Mouse (Mus musculus) kidney, postnatal 36 days (tissue): ENCODE data around the gene Gata2.
"Not testable (repeated sequence)": the region's sequence is repeated elsewhere in the genome, so short reads cannot be mapped to it uniquely, and the experiment has no call there.

Experiments
- DNase-seq, 2 experiments: peaks; one replicate each; pipeline ENCODE4 v3.0.0; 2021 to 2022; ENCODE audit warnings: mixed read lengths in 2 of 2

Gata2 gene

DNA sequence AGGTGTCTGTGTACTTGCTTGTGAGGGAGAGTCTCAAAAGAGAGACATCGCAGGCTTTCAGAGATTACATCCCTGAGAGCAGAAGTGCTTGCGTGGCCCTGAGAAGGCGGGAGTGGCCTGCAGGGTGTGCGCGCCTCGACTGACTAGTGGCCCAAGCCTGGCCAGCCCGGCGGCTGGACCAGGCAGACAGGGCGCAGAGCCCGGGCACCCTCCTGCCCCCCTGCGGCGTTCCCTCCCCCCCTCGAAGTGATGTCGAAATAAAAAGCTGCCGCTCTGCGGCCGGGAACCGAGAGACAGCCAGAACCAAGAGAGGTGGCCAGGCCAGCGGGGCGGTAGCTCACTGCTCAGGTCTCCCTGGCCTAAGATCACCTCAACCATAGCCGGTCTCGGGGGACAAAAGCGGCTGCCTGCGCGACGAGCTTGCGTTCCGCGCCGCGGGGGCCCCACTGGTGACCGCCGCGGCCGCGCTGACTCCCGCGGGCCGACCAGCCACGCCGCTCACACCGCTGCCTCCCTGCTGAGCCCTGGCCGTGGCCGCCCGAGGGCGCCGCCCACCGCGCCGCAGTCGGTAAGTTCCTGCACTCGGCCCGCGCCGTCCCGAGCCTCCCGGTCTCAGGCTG lies at the start of gene Gata2:
TSS of gene Gata2 (plus strand) at position 459 of the 620 bp plus-strand sequence.
- peak; percentile 51 to 79 for DNase-seq

DNA sequence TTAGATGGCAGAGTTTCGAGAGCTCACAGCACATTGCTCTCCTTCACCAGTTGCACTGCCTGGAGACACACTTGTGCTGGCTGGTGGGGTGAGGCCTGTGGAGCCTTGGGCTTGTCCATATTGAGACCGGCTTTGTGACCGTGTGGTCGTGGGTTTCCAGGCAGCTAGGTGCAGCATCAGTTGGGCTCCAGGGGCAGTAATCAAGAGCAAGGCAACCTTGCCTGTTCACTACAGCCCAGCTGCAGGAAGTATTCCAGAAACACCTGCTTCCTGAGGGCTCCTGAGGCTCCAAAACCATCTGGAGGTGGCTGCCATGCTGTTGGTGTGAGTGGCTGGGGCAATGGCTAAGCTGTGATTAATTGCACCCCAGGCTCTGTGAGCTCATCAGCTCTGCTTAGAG lies 47.9 kb upstream of the Gata2 start:
- no peak for DNase-seq

DNA sequence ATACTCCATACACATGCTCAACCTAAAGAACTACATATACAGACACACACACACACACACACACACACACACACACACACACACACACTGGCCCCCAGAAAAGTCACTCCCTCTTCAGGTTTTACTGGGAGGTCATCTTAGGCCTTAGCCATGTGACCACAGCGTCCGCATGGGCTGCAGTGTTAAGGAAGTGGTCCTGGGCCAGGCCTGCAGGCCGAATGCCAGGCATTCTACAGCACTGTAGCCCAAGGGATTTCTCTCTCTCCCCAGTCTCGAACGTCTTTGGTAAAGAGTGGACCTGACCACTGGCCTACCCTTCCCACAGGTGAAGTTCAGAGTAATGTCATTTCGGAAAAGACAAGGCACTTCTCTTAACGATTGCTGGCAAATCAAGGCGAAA lies 47.1 kb upstream of the Gata2 start:
- peak in 1 of 2 experiments; percentile 37 for DNase-seq

DNA sequence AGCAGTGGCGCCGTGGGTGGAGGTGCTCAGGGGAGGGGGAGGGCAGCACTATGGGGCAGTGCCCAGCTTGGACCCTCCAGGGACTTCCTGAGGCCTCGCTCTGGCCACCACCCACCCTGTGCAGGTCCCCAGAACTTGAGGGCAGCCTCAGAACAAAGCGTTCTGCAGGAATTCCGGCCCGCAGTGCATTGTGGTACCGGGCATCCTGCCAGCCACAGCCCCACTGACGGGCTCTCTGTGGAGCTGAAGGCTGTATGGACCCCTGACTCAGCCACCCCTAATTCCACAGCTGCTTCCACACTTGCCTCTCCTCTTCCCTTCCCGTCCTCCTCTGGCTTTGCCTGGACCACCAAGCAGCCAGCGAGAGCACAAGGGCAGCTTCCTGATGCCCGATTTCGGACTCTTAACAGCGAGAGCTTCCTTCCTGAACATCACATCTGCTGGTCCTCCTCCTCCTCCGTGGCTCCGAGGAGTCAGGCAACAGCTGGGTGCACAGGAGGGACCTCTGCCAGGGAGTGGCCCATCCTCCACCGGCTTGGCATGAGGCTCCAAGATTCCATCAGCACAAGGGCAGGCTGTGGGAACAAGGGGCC lies 46.2 kb upstream of the Gata2 start:
- peak; percentile 76 for DNase-seq

DNA sequence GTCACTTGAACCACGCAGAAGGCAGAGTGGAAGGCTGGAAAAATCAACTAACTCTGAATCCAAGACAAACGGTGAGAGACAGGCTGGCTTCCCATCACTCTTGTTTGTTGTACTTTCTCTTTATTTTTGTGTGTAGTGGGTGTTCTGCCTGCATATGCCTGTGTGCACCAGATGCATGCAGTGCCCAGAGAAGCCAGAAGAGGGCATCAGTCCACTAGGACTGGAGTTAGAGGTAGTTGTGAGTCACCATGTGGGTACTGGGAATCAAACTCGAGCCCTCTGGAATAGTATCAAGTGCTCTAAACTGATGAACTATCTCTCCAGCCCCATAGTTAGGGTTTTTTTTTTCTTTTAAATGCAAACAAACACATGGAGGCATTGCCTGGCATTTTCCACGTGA lies 42.4 kb upstream of the Gata2 start:
- DNase-seq = peak in 1 of 2 experiments; percentile 18

DNA sequence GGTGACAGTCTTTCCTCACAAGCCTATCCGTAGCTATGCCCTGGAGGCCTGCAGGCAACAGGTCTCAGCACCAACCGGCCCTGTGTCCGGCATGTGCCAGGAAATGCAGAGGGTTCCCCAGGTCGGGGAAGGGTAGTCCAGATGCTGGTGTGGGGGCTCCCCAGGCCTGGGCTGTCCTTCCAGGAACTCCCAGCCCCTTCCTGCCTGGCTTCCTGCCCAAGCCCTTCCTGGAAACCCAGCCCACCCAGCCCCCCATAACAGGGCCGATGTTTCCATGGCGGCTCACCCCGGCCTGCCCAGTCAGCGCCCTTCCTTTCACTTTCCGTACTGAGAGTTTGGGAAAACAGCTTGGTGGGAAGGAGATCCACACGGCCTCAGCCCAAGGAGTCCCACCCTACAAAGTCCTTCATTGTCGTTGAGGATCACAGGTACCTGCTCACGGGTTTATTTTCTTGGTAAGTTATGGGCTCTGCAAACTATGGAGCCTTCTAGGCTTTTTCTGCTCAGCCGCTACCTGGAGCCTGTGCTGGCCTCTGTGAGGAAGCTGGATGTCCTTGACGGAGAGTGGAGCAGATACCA lies 41.5 kb upstream of the Gata2 start:
- peak; percentile 75 to 79 for DNase-seq

DNA sequence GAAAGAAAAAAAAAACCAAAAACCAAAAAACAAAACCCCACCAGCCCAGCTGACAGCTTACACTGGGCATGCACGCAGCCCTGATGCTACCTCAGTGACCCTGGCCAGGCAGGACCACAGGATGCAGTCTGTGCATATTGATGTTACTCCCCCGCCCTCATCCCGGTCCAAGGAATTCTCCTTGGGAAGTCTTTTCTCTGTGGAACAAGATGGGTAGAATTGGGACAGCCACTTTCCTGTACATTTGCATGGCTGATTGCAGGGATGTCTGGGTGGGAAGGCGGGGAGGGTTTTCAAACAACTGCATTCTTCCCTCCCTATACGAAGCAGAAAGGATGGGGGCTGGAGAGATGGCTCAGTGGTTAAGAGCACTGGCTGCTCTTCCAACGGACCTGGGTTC lies 40.7 kb upstream of the Gata2 start:
- no peak for DNase-seq

DNA sequence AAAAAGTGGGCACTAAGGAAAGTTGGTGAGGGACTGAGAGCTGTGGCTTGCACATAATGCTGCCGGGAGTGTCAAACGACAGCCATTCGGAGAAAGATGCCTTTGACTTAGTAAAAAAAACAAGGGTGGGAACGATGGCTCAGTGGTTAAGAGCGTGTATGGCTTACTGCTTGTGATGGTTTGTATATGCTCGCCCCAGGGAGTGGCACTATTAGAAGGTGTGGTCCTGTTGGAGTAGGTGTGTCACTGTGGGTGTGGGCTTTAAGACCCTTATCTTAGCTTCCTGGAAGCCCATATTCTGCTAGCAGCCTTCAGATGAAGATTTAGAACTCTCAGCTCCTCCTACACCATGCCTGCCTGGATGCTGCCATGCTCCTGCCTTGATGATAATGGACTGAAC lies 38.1 kb upstream of the Gata2 start:
- DNase-seq = not testable (repeated sequence)

DNA sequence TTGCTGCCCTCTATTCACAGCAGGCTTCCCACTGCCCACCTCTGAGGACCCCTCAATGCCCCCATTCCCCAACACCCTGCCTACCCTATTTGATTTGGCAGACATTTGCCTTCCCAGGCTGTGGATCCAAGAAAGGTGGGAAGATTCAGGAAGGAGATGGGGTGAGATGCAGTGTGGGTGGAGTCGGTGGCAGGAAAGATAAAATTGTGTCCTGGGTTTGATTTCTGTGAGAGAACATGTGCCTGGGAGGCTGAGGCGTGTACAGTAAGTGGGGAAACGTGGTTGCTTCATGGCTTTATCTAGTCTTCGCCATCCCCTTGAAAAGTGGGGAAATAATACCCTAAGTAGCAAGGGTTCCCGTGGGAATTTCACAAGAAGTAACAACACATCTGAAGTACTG lies 34.9 kb upstream of the Gata2 start:
- no peak for DNase-seq

DNA sequence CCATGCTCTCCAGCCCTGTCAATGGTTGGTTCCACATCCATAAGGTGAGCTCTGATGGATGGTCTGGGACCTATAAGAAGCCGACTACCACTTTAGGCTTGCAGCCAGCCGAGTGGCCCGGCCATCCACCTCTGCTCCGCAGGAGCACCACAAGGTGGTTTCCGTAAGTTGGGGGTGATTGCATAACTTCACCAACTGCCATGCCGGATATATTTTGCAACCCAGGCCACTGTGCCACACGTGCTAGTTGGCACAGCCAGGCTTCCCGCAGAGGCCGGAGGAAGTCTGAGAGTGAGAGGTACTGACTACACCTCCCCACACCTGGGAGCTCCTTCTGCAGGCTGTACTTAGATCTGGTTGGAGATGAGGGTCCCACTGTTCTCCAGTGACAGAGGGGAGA lies 27.6 kb upstream of the Gata2 start:
- no peak for DNase-seq

DNA sequence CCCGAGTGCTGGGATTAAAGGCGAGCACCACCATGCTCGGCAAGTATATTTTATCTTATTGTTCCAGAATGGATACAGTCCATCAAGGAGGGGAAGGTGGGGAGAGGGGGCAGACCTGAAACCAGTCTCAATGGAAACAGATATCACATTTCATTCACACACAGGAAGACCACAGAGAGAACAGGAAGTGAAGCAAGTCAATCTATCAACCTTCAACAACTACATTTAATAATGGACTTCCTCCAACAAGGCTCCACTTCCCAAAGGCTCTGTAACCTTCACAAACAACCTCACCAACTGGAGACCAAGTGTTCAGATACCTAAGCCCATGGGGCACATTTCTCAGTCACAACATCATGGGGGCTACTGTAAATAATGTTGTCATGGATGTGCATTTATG lies 19.5 kb upstream of the Gata2 start:
- DNase-seq = no peak

DNA sequence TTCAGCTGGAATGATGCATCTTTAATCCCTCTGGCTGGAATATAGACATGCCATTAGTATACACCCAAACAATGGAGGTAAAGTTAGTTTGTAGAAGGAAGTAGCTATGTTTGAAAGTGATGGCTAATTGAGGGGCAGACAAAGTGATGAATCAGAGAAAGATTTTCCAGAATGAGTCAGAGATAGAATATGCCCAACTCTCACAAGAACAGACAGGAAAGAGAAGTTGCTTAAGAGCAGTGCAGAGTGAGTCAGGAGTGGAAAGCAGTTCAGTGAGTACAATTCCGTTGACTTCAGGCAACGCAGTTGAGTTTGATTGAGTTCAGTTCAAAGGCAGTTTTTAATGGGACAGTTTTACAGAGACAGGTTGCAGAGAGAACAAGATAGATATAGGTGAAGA lies 19.0 kb upstream of the Gata2 start:
- no peak for DNase-seq

DNA sequence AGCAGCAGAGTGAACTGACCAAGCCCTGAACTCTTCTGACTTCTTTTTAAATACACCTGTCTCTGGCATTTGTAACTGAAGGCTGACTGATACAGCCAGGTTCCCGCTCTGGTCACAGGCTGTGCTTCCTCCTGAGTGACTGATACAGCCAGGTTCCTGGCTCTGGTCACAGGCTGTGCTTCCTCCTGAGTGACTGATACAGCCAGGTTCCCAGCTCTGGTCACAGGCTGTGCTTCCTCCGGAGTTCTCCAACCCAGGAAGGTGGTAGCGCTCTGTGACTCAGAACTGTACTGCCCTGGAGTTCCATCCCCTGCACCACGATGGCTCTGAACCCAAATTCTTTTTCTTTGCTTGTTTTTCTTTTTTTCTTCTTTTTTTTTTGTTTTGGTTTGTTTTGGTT lies 9.0 kb upstream of the Gata2 start:
- DNase-seq = no peak

DNA sequence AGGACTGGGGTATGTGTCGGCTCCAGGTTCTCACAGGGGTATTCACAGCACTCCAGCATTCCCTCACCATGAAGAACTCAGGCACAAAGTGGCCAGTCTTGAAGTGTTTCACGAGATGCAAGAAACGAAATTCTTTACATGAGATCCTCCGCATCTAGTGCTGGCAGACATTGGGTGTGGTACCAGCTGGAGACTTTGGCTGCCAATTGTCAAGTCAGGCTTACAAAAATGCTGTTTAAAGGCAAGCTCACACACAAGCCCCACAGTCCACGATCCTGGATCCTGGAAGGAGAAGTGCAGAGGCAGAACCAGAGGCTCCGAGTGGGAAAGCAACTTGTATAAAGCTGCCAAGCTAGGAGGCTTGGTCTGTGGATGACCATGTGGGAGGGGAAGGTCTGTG lies 5.5 kb upstream of the Gata2 start:
- DNase-seq = no peak

DNA sequence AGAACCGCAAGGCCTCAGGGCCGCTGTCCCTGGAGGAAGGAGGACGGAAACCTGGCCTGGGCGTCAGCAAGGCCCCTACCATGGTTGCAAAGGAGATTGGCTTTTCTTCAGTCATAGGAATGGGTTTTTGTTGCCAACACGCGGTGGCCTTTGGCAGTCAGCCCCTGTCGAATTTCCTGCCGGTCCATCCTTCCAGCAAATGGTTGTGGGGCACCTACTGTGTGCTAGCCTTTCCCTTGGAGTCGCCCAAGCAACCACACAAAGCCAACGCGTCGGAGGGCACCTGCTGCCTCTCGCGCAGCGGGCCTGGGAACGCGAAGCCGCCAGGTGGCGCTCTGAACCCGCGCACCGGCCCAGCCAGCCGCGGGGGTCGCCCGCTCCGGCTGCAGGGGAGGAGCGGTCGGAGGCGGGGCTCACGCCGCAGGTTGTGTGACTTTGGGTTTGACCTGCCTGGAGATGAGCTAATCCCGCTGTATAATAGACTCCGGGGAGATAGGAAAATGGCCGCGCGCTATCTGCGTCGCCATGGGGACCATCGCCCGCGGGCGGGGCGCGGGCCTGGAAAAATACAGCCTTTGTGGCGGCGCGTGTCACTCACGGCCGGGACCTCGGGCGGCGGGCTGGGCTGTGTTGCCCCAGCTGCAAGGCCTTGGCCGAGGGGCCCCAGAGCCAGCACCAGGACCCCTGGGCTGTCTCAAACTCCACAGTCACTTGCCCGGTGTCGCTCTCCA lies 4.2 kb upstream of the Gata2 start:
- DNase-seq = peak; percentile 67 to 87

DNA sequence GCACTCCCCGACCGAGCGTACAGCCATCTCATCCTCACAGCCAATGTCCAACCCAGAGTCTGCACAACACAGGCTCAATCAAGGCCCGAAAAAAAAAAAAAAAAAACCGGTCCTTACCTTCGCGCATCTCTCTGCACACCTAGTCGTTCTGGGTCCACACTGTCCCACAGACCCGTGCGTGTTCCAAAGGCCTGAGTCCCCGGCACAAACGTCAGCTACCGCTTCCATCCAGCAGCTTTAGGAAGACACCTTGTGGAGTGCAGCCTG lies 3.7 kb upstream of the Gata2 start:
- no peak for DNase-seq

DNA sequence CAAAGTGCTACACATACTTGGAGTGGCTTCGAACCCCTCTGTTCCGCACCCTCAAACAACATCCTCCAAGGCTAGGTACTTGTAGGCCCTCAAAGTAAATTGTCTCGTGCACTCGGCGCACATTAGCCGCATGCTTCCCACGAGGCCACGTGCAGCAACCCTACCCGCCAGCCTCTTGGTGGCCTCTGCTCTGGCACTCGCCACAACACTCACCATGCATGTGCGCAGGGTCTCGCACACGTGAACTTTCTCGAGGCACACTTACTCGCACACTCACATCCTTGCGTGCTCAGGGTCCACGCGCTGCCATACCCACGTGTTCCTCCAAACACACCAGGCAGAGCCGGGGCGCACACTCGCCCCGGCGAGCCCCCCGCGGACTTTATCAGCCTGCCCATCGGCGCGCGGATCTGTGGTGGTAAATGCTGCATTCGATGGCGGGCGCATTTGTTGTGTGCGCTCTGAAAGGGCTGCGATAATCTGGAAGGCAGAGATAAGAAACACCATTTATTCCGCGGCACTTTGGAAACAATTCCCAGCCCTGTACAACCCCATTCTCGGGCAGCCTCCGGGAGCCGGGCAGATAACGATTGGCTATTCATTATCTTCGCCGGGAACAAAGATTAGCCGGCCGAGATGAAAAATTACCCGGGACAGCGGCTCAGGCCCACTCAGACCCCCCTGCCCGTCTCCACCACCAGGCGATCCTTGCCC lies 3.2 kb upstream of the Gata2 start:
- no peak for DNase-seq

DNA sequence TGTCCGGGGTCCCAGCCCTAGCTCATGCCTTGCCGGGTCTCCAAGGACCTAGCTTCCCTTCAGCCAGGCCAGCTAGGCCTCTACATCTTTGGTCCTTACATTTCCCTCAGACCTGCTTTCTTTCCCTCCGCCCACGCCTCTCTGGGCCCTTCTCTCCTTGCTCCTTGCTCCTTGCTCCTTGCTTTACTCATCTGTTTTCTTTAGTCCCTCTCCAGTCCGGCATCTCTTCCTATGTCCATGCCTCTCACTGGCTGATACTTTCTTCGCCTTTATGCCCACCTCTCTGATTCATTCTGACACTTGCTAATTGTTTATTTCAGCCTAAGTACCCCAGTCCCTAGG lies 2.7 kb upstream of the Gata2 start:
- DNase-seq = no peak

DNA sequence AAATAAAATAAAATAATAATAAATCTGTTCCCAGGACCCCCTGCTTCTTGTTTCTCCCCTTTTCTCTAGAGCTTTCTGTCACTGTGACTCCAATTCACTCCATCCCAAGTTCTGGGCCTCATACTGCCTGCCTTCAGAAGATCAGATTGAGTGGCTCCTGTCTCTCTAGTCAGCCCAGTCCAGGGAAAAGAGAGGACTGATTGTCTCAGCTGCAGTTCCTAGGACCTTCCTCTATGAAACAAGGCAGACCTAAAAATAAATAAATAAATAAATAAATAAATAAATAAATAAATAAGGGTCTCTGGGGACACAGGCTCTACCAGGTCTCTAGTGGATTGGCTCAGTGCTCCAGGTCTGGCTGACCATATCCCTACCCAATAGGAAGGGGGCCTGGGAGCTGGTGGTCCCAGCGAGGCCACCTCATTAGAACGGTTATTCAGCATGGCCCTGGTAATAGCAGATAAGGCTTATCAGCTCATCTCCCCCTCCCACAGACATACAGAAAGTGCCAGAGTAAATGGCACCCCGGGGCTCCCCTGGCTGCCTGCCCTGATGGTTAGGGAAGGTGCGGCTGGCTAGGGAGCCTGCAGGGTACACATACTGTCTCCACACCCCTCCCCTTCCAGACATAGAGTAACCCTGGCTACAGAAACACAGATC lies 2.1 kb upstream of the Gata2 start:
- no peak for DNase-seq

DNA sequence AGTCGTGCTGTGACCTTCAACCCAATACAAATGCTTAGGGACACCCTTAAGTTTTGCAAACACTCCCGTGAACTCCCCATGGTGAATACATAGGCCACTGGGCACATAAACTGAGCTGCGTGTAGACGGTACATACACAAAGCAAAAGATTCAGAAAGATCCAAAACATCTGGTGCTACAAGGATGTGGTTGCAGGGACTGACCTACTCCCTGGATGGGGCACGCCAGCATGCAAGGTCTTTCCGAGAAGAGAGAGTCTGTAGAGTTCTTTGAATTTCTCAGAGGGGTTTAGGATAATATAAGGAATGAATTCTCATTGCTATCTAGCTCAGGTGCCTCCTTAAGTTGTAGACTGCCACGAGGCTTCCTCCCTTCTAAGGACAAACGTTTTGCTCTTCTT lies 935 bp upstream of the Gata2 start:
- DNase-seq = no peak

DNA sequence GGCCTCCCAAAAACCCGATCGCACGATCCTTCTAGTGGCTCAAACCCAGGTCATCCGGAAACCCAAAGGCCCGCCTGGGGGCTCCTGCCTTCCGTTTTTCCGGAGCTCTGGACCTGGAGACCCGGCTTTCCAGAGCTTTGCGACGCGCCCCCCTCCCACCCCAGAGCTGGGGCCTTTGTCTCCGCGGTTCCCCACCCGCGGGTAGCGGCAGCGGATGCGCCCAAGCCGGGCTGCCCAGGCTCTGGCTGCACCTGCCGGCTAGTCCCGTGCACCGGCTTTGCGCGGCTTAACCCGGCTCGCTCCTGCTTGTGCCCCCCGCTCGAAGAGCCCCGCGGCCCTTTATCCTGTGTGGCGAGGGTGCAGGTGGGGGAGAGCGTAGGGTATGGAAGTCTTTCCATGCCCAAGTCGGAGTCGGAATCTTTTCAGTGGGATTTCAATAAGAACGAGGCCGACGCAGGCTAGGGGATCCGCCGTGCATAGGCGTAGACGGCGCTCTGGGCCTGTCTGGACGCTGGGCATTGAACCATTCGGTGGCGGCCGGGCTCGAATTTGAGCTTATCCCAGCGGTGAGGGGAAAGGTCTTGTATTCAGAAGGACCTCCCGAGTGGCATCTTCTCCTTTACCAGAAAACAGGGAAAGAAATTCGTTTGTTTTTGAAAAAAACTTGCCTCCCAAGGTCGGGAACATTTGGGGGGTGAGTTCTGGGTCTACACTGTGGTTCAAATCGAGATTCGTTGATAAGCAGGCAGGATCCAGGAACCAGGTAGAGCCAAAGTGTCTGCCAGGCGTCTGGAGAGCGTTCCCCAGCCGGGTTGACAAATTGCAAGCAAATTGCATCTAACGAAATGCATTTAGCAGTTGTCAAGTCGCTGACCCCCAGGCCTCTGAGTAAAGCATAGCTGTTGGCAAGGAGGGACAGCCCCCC lies 624 bp downstream of the Gata2 start:
- peak in 1 of 2 experiments; percentile 37 for DNase-seq

DNA sequence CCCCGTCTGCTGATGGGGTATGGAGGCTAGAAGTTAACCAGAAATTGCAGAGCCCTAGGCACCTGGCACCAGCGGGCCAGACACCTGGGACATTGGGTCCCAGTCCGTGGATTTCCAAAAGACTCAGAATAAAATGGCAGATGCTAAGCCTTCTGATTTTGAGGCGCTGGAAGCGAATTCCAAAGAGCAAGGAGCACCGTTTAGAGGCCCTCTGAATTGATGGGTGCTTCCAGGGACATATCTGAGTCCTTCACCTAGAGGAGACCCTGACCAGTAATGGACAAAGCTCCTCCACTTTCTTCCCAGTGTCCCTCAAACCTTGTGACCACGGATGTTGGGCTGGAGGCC lies 1.3 kb downstream of the Gata2 start:
- no peak for DNase-seq
